Mouse (Mus musculus): ENCODE data around the gene Tfap2d. TPM values are rescaled to one million over a fixed set of nuclear protein-coding genes. Genes with fewer than 3 reads are reported as not detected.

Tfap2d gene
- not detected in 2 replicates for polyA plus RNA-seq (2015; fragmentation: Nextera tagmentation; extraction: Ambion mirVana)

DNA sequence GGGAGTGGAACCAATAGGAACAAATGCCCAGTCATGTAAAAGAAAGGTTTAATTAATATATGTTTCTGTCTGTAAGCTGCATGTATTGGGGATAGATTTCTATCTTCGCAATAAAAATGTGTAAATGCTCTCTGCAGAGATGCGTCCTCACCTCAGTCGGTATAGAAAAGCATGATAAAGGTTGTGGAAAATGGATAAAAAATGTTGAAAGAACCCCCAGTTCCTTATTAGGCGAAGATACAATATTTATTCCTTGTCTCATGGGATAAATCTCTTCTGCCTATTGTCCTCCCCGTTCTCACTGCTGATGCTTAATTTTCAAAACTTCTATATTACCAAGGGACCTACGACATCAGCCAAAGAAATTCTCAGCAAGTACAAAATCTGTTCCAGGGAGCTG, at the start of gene Tfap2d:
Gene Tfap2d (plus strand): TSS at position 392 of the 400 bp plus-strand sequence.
- no peaks in the 10 kb centered on the region for H3K9me3 ChIP-seq
- WGBS: 1% methylated on average over 6 of the region's 6 CpGs
- peaks cover 98% of the 10 kb centered on the region for H3K27me3 ChIP-seq
- no peak within 1 kb of the TSS for H3K27ac ChIP-seq
- no peaks in the 10 kb centered on the region for H3K36me3 ChIP-seq
- no peaks in the 10 kb centered on the region for H3K4me1 ChIP-seq
- no peak within 1 kb of the TSS for H3K4me2 ChIP-seq
- no peak within 1 kb of the TSS for H3K4me3 ChIP-seq
- no peak for ATAC-seq (ENCODE audit: insufficient number of reproducible peaks, insufficient read depth, low FRiP score, low TSS enrichment, low read depth)
- H3K9ac ChIP-seq: no peak within 1 kb of the TSS

DNA sequence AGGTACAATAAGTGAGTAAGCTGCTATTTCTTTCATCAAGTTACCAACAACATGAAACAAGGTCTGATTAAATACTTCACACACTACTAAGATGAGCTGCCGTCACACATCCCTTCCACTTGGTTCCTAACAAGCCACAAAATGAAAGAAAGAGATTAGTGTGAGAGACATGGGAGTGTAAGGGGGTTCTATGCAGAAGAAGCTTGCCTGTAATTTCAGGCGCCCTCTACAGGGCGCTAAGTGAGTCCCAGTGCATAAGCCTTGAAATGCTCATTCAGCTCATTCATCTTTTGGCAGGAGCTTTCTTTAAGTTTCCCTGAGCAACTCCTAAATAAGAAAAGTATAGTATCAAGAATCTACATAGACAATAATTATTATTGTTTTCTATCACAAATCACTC, 46.5 kb upstream of the Tfap2d start:
- no peaks in the 10 kb centered on the region for H3K9me3 ChIP-seq
- H3K4me3 ChIP-seq: no peak overlapping the region
- H3K9ac ChIP-seq: no peak overlapping the region
- no peak for ATAC-seq (ENCODE audit: insufficient number of reproducible peaks, insufficient read depth, low FRiP score, low TSS enrichment, low read depth)
- WGBS: 14% methylated on average over 3 of the region's 3 CpGs
- no peak overlapping the region for H3K4me2 ChIP-seq
- H3K27me3 ChIP-seq: no peaks in the 10 kb centered on the region
- H3K36me3 ChIP-seq: no peaks in the 10 kb centered on the region
- no peaks in the 10 kb centered on the region for H3K4me1 ChIP-seq
- no peak overlapping the region for H3K27ac ChIP-seq

DNA sequence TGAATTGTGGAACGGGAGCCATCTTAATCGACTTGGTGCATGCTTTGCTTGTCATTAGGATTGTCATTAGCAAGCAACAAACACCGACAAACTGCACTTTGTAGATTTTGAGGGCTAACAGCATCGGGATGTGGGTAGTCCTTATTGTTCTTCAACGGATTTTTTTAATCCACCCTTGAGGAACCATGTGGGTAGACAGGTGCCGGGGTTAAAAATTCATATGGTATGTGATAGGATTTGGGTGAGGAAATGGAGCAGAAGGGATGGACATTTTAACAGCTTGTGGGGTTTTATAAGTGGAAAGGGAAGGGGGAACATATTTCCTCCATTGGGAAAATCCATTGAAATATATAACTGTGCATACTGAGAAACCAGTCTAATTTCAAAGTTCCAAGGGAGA, 46.0 kb upstream of the Tfap2d start:
- H3K36me3 ChIP-seq: no peaks in the 10 kb centered on the region
- no peak overlapping the region for H3K4me3 ChIP-seq
- H3K4me1 ChIP-seq: no peaks in the 10 kb centered on the region
- no peaks in the 10 kb centered on the region for H3K27me3 ChIP-seq
- ATAC-seq (ENCODE audit: insufficient number of reproducible peaks, insufficient read depth, low FRiP score, low TSS enrichment, low read depth): no peak
- WGBS: 75% methylated on average over 6 of the region's 6 CpGs
- no peaks in the 10 kb centered on the region for H3K9me3 ChIP-seq
- H3K4me2 ChIP-seq: no peak overlapping the region
- no peak overlapping the region for H3K27ac ChIP-seq
- no peak overlapping the region for H3K9ac ChIP-seq

DNA sequence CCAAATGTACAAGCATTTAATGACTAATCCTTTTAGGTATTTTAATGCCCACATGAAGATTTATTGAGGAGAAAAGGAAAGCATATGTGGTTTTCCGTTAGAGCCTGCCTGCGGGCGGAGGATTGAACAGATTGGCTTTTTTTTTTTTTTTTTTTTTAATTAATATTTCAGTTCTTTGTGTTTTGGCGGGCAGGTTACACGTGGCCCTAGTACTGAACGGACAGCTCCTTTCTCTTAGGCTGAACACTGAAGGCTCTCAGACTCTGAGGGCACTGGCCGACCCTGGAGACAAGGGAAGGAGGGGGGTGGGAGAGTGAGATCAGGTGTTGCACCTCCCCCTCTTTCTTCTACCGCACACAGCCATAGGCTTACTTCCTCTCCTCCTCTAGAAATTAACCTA, 14.7 kb upstream of the Tfap2d start:
- WGBS: 6% methylated on average over 8 of the region's 8 CpGs
- no peak for ATAC-seq (ENCODE audit: insufficient number of reproducible peaks, insufficient read depth, low FRiP score, low TSS enrichment, low read depth)
- no peak overlapping the region for H3K4me3 ChIP-seq

DNA sequence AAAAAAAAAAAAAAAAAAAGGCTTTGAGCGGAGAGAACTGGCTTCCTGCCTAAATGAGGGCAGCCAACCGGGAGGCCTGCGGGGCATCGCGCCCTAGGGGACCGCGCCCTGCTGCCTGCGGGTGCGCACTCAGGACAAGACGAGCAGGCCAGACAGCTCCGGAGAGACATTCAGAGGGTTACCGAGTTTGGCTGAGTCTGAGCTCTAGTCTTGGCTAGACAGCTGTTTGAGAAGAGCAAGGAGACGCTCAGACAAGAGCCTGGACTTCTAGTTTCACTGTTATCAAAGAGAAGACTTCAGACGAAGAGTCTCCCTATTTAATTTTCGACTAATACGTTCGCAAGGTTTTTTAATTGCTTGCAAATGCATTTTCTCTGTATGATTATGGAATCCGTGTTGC, 5.9 kb upstream of the Tfap2d start:
- peak overlapping the region; percentile 27 for H3K4me2 ChIP-seq
- no peak overlapping the region for H3K4me3 ChIP-seq
- ATAC-seq (ENCODE audit: insufficient number of reproducible peaks, insufficient read depth, low FRiP score, low TSS enrichment, low read depth): no peak
- H3K9me3 ChIP-seq: no peaks in the 10 kb centered on the region
- H3K27ac ChIP-seq: no peak overlapping the region
- WGBS: under 1% methylated on average over 18 of the region's 18 CpGs
- no peaks in the 10 kb centered on the region for H3K36me3 ChIP-seq
- H3K27me3 ChIP-seq: peaks cover 77% of the 10 kb centered on the region
- no peak overlapping the region for H3K9ac ChIP-seq
- 0 out of 2 replicates have a peak, but pooled peaks cover 3% of the 10 kb centered on the region for H3K4me1 ChIP-seq

More for the DNA sequence above, 14.7 kb upstream of the Tfap2d start:
- Histone ChIP-seq H3K27ac (no peak overlapping the region), H3K9me3 (no peaks in the 10 kb centered on the region), H3K4me2 (no peak overlapping the region), H3K36me3 (no peaks in the 10 kb centered on the region), H3K27me3 (no peaks in the 10 kb centered on the region), H3K9ac (no peak overlapping the region), H3K4me1 (no peaks in the 10 kb centered on the region)

DNA sequence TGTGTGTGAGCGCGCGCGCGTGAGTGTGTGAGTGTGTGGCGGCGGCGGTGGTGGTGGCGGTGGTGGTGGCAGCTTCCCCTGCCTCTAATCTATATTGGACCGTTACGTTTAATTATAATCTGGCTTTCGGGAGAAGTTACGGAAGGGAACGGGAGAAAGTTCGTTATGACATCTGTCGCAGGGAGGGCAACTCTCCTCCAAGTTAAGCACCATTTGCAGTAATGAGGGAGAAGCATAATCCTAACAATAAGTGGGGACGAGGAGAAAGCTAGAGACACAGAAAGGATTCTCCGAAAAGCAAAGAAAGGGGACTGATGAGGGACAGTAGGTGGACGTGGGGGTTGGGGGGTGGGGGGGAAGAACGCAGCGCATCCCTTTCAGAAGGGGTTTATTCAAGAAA, 494 bp downstream of the Tfap2d start:
- WGBS: under 1% methylated on average over 21 of the region's 21 CpGs
- peaks cover 100% of the 10 kb centered on the region for H3K27me3 ChIP-seq
- no peak for ATAC-seq (ENCODE audit: insufficient number of reproducible peaks, insufficient read depth, low FRiP score, low TSS enrichment, low read depth)
- H3K4me1 ChIP-seq: no peaks in the 10 kb centered on the region
- H3K4me2 ChIP-seq: no peak overlapping the region
- no peak overlapping the region for H3K27ac ChIP-seq
- H3K9ac ChIP-seq: no peak overlapping the region
- H3K9me3 ChIP-seq: no peaks in the 10 kb centered on the region
- no peaks in the 10 kb centered on the region for H3K36me3 ChIP-seq
- H3K4me3 ChIP-seq: no peak overlapping the region

DNA sequence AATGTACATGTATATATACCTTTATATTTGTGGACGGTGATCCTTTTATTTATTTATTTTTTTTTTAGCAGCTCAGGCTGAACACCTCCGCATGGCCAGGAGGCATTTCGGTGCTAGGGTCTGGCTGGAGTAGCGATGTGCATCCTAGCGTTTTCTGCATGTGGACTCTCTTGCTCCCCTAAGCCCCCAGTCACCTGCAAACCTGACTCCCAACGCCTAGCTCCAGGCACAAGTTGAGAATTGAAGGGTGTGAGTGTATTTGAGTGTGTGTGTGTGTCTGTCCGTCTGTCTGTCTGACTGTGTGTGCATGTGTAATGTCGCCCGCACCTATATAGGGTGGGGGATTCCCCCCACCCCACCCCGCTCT, 937 bp downstream of the Tfap2d start:
- under 1% methylated on average over 10 of the region's 10 CpGs for WGBS
- Histone ChIP-seq H3K4me1 (no peaks in the 10 kb centered on the region), H3K4me3 (no peak overlapping the region), H3K27ac (no peak overlapping the region), H3K4me2 (no peak overlapping the region), H3K27me3 (peaks cover 100% of the 10 kb centered on the region), H3K9me3 (no peaks in the 10 kb centered on the region), H3K9ac (no peak overlapping the region), H3K36me3 (no peaks in the 10 kb centered on the region)
- no peak for ATAC-seq (ENCODE audit: insufficient number of reproducible peaks, insufficient read depth, low FRiP score, low TSS enrichment, low read depth)

DNA sequence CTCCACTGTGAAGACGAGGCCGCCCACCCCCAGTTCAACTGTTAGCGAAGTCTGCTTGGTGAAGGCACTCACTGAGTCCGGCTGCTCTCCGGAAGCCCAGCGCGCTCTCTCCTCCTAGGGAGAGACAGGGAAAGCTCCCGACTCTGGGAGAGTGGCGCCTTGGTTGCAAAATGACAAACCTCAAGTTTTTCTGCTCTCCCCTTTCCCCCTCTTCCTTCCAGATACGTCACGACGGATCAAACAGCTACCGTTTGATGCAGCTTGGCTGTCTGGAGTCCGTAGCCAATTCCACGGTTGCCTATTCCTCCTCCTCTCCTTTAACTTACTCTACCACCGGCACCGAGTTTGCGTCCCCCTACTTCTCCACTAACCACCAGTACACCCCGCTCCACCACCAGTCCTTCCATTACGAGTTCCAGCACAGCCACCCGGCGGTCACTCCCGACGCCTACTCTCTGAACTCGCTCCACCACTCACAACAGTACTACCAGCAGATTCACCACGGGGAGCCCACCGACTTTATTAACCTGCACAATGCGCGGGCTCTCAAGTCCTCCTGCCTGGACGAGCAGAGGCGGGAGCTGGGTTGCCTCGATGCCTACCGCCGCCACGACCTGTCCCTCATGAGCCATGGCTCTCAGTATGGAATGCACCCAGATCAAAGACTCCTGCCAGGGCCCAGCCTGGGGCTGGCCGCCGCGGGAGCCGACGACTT, 1.5 kb downstream of the Tfap2d start:
- Histone ChIP-seq H3K27me3 (peaks cover 100% of the 10 kb centered on the region), H3K9me3 (no peaks in the 10 kb centered on the region), H3K9ac (no peak overlapping the region), H3K4me1 (no peaks in the 10 kb centered on the region), H3K4me2 (peak overlapping the region; percentile 31), H3K36me3 (no peaks in the 10 kb centered on the region), H3K27ac (no peak overlapping the region), H3K4me3 (peak overlapping the region; percentile 9; the same call in 1 of the 2 replicates)
- ATAC-seq (ENCODE audit: insufficient number of reproducible peaks, insufficient read depth, low FRiP score, low TSS enrichment, low read depth): no peak
- WGBS: under 1% methylated on average over 40 of the region's 40 CpGs

DNA sequence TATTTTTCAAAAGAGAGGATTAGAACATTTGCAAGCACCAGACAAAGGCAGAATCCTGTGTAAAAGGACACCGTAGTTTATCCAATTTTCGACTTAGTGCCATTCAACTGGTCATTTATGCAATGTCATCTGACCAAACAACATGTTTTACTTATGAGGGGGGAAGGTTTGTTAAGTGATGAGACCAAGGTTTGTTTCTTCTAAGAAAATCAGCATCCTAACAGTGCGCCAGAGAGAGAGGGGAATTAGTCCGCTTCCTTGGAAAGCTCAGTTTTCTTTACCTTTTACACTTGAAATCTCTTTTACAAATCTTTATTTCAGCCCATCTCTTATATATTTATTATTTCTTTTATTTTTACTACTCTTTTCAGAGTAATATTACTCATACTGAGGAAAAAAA, 3.6 kb downstream of the Tfap2d start:
- H3K4me3 ChIP-seq: no peak overlapping the region
- H3K27me3 ChIP-seq: peaks cover 100% of the 10 kb centered on the region
- no peaks in the 10 kb centered on the region for H3K36me3 ChIP-seq
- H3K4me1 ChIP-seq: no peaks in the 10 kb centered on the region
- H3K9ac ChIP-seq: no peak overlapping the region
- no peak for ATAC-seq (ENCODE audit: insufficient number of reproducible peaks, insufficient read depth, low FRiP score, low TSS enrichment, low read depth)
- WGBS: 9% methylated on average over 4 of the region's 4 CpGs
- no peak overlapping the region for H3K4me2 ChIP-seq
- H3K27ac ChIP-seq: no peak overlapping the region
- no peaks in the 10 kb centered on the region for H3K9me3 ChIP-seq

DNA sequence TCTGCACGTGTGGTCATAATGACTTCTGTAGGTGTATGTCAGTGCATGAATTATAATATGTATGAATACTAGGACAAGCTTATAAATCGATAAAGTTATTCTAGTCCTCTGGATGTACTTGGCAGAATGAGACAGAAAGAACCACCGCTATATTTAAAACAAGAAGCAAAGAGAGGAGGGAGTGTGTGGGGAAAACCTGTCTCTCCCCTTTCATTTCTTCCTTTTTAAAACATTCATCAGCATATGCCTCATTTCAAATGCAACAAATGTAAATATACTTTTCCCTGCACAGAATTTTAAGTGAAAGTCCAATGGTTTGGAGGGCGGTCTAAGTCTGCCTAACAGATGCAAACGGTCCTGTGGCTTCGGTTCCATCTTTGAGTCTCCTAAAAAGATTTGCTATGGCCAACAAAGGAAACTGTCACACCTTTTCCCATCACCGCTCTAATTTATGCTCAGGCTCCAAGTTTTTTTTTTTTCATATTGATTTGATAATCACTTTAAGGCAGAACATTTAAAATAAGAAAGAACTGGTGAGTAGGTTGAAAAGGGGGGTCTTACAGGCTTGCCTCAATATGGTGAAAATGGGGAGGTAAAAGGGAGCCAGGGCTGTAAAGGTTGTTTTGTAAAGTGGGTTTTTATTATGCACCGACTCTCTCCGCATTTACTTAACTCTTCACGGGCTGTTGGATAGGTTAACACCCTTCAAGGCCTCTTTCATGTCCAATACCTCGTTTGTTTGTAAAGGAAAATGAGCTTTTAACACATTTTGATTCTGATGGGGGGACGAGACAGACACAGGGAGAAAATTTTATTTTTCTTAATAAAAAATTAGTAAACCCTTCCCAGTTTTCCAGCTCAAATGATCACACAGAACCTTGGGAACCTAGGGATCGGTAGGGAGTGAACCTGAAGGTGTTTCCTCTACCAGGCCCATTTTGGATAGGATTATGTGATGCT, 4.3 kb downstream of the Tfap2d start:
- Histone ChIP-seq H3K4me1 (no peaks in the 10 kb centered on the region), H3K4me2 (no peak overlapping the region), H3K27me3 (peaks cover 100% of the 10 kb centered on the region), H3K4me3 (no peak overlapping the region), H3K27ac (no peak overlapping the region), H3K36me3 (no peaks in the 10 kb centered on the region), H3K9ac (no peak overlapping the region), H3K9me3 (no peaks in the 10 kb centered on the region)
- 3% methylated on average over 13 of the region's 13 CpGs for WGBS
- no peak for ATAC-seq (ENCODE audit: insufficient number of reproducible peaks, insufficient read depth, low FRiP score, low TSS enrichment, low read depth)

DNA sequence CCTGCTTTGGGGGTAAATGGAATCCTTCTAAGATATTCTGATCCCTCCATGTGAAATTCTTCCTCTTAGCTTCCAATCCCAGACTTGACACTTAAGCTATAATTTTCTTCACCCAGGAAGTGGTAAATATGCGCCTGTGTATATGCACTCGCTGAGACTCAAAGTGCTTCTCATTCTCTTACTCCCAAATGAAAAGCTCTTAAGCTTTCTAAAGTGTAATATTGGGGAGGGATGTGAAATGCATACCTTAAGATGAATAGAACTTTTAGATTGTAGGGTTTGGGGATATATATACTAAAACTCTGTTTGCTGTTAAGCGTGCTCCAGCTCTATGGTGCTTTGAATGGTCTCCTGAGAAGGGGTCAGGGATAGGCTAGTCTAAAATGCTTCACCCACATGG, 5.0 kb downstream of the Tfap2d start:
- no peak overlapping the region for H3K27ac ChIP-seq
- H3K27me3 ChIP-seq: peaks cover 100% of the 10 kb centered on the region
- H3K4me1 ChIP-seq: no peaks in the 10 kb centered on the region
- ATAC-seq (ENCODE audit: insufficient number of reproducible peaks, insufficient read depth, low FRiP score, low TSS enrichment, low read depth): no peak
- H3K36me3 ChIP-seq: no peaks in the 10 kb centered on the region
- H3K9me3 ChIP-seq: no peaks in the 10 kb centered on the region
- no peak overlapping the region for H3K9ac ChIP-seq
- no peak overlapping the region for H3K4me2 ChIP-seq
- WGBS: 3% methylated on average over 3 of the region's 3 CpGs
- H3K4me3 ChIP-seq: no peak overlapping the region

DNA sequence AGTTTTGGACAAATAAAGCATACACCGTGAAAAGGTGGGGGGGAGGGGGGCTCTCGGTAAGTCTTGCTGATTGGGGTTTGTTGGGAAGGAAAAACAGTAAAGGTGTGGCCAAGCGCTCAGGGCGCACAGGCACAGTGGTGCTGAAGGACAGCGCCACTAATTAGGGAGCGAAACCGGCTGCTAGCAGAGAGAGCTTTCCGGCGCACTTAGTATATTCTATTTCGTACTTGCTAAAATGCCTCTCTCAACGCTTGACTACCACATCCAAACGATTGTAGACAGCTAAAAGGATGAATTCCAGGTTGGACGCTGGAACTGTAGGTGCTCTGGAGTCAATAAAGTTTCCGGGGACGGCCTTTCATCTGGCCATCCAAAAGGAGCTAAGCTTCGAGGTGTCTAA, 6.9 kb downstream of the Tfap2d start:
- no peak overlapping the region for H3K9ac ChIP-seq
- H3K4me1 ChIP-seq: no peaks in the 10 kb centered on the region
- no peak for ATAC-seq (ENCODE audit: insufficient number of reproducible peaks, insufficient read depth, low FRiP score, low TSS enrichment, low read depth)
- WGBS: under 1% methylated on average over 16 of the region's 16 CpGs
- H3K36me3 ChIP-seq: no peaks in the 10 kb centered on the region
- no peak overlapping the region for H3K27ac ChIP-seq
- no peaks in the 10 kb centered on the region for H3K9me3 ChIP-seq
- peaks cover 97% of the 10 kb centered on the region for H3K27me3 ChIP-seq
- peak overlapping the region; percentile 26; the same call in 1 of the 2 replicates for H3K4me2 ChIP-seq
- H3K4me3 ChIP-seq: no peak overlapping the region

Measured in embryonic facial prominence, embryonic 13.5 days (tissue).